Mouse (Mus musculus): ENCODE measurements around the gene Cdk14. TPM values are rescaled to one million over a fixed set of nuclear protein-coding genes. Genes with fewer than 3 reads are reported as not detected.
"Not testable (repeated sequence)": the region's sequence is repeated elsewhere in the genome, so short reads cannot be mapped to it uniquely, and the experiment has no call there.

Gene Cdk14
- polyA plus RNA-seq, 2 experiments: 0.68 to 1.4 TPM

GRCm38 (mm10) chr5:4918376-4918775 is 501.7 kb downstream of the Cdk14 start:
- TF ChIP-seq CTCF (IDR thresholded peaks at IDR 0.05; ENCODE audit: low read depth) (peak; percentile 80), EP300 (IDR thresholded peaks at IDR 0.05; ENCODE audit: low read depth) (no peak)
- Histone ChIP-seq H3K9me3 (ENCODE audit: control insufficient read depth, low read length) (no peaks in the 10 kb centered on the region), H3K4me3 (ENCODE audit: insufficient read depth in 1 of 2, low read depth in 2 of 2, low read length in 2 of 2) (no peak overlapping the region), H3K36me3 (replicated peaks; ENCODE audit: control insufficient read depth, insufficient read depth, low read depth) (no peaks in the 10 kb centered on the region), H3K4me1 (replicated peaks; ENCODE audit: control insufficient read depth in 2 of 2, insufficient read depth in 2 of 2, low read length in 1 of 2) (no peaks in the 10 kb centered on the region), H3K4me2 (ENCODE audit: low read depth) (no peak overlapping the region), H3K9ac (replicated peaks) (no peak overlapping the region), H3K27ac (no peak overlapping the region), H3K27me3 (ENCODE audit: control insufficient read depth, insufficient read depth, low read length) (no peaks in the 10 kb centered on the region)
- ATAC-seq (ENCODE audit: insufficient read depth) (no peak), DNase-seq (ENCODE audit: low read depth in 3 of 3, low spot score in 3 of 3) (peak; percentile 11 to 14 (median 12))
- 12% methylated on average over 6 of the region's 6 CpGs for WGBS (ENCODE audit: insufficient replicate concordance)

GRCm38 (mm10) chr5:4917743-4918142 is 502.4 kb downstream of the Cdk14 start:
- WGBS (ENCODE audit: insufficient replicate concordance): 68% methylated on average over 7 of the region's 7 CpGs
- DNase-seq (ENCODE audit: low read depth in 3 of 3, low spot score in 3 of 3): no peak
- Histone ChIP-seq H3K4me2 (ENCODE audit: low read depth) (no peak overlapping the region), H3K4me1 (replicated peaks; ENCODE audit: control insufficient read depth in 2 of 2, insufficient read depth in 2 of 2, low read length in 1 of 2) (no peaks in the 10 kb centered on the region), H3K9me3 (ENCODE audit: control insufficient read depth, low read length) (no peaks in the 10 kb centered on the region), H3K27me3 (ENCODE audit: control insufficient read depth, insufficient read depth, low read length) (no peaks in the 10 kb centered on the region), H3K36me3 (replicated peaks; ENCODE audit: control insufficient read depth, insufficient read depth, low read depth) (no peaks in the 10 kb centered on the region), H3K9ac (replicated peaks) (no peak overlapping the region), H3K4me3 (ENCODE audit: insufficient read depth in 1 of 2, low read depth in 2 of 2, low read length in 2 of 2) (no peak overlapping the region), H3K27ac (no peak overlapping the region)
- TF ChIP-seq EP300 (IDR thresholded peaks at IDR 0.05; ENCODE audit: low read depth): no peak
- no peak for ATAC-seq (ENCODE audit: insufficient read depth)

- no peak overlapping the region for H3K4me3 ChIP-seq (ENCODE audit: insufficient read depth in 1 of 2, low read depth in 2 of 2, low read length in 2 of 2)
- no peak overlapping the region for H3K27ac ChIP-seq
- H3K4me2 ChIP-seq (ENCODE audit: low read depth): no peak overlapping the region
- no peak for TF ChIP-seq EP300 (IDR thresholded peaks at IDR 0.05; ENCODE audit: low read depth)
- TF ChIP-seq CTCF (IDR thresholded peaks at IDR 0.05; ENCODE audit: low read depth): no peak
- ATAC-seq (ENCODE audit: insufficient read depth) (no peak), DNase-seq (ENCODE audit: low read depth in 3 of 3, low spot score in 3 of 3) (no peak)
- H3K9me3 ChIP-seq (ENCODE audit: control insufficient read depth, low read length): no peaks in the 10 kb centered on the region
- H3K27me3 ChIP-seq (ENCODE audit: control insufficient read depth, insufficient read depth, low read length): no peaks in the 10 kb centered on the region
- H3K4me1 ChIP-seq (replicated peaks; ENCODE audit: control insufficient read depth in 2 of 2, insufficient read depth in 2 of 2, low read length in 1 of 2): no peaks in the 10 kb centered on the region
- no peak overlapping the region for H3K9ac ChIP-seq (replicated peaks)
- 53% methylated on average over 4 of the region's 4 CpGs for WGBS (ENCODE audit: insufficient replicate concordance)
- no peaks in the 10 kb centered on the region for H3K36me3 ChIP-seq (replicated peaks; ENCODE audit: control insufficient read depth, insufficient read depth, low read depth)
These were observed 502.8 kb downstream of the Cdk14 start for GRCm38 (mm10) chr5:4917274-4917673.

GRCm38 (mm10) chr5:4916390-4917273 is 503.5 kb downstream of the Cdk14 start:
- WGBS (ENCODE audit: insufficient replicate concordance): 65% methylated on average over 10 of the region's 10 CpGs
- Histone ChIP-seq H3K36me3 (replicated peaks; ENCODE audit: control insufficient read depth, insufficient read depth, low read depth) (no peaks in the 10 kb centered on the region), H3K4me3 (ENCODE audit: insufficient read depth in 1 of 2, low read depth in 2 of 2, low read length in 2 of 2) (no peak overlapping the region), H3K4me2 (ENCODE audit: low read depth) (no peak overlapping the region), H3K9me3 (ENCODE audit: control insufficient read depth, low read length) (no peaks in the 10 kb centered on the region), H3K9ac (replicated peaks) (no peak overlapping the region), H3K27ac (no peak overlapping the region), H3K27me3 (ENCODE audit: control insufficient read depth, insufficient read depth, low read length) (no peaks in the 10 kb centered on the region), H3K4me1 (replicated peaks; ENCODE audit: control insufficient read depth in 2 of 2, insufficient read depth in 2 of 2, low read length in 1 of 2) (no peaks in the 10 kb centered on the region)
- no peak for ATAC-seq (ENCODE audit: insufficient read depth)
- no peak for DNase-seq (ENCODE audit: low read depth in 3 of 3, low spot score in 3 of 3)
- TF ChIP-seq EP300 (IDR thresholded peaks at IDR 0.05; ENCODE audit: low read depth) (no peak), CTCF (IDR thresholded peaks at IDR 0.05; ENCODE audit: low read depth) (no peak)

GRCm38 (mm10) chr5:4904911-4905310 is 515.2 kb downstream of the Cdk14 start:
- not testable (repeated sequence) for H3K27ac ChIP-seq; H3K27me3 ChIP-seq (ENCODE audit: control insufficient read depth, insufficient read depth, low read length); H3K9ac ChIP-seq (replicated peaks); H3K36me3 ChIP-seq (replicated peaks; ENCODE audit: control insufficient read depth, insufficient read depth, low read depth); H3K4me3 ChIP-seq (ENCODE audit: insufficient read depth in 1 of 2, low read depth in 2 of 2, low read length in 2 of 2); H3K4me1 ChIP-seq (replicated peaks; ENCODE audit: control insufficient read depth in 2 of 2, insufficient read depth in 2 of 2, low read length in 1 of 2); DNase-seq (ENCODE audit: low read depth in 3 of 3, low spot score in 3 of 3); H3K4me2 ChIP-seq (ENCODE audit: low read depth); H3K9me3 ChIP-seq (ENCODE audit: control insufficient read depth, low read length); ATAC-seq (ENCODE audit: insufficient read depth)
- WGBS (ENCODE audit: insufficient replicate concordance): 66% methylated on average over 3 of the region's 3 CpGs
